Mouse (Mus musculus): ENCODE results near the gene Mroh2a. TPM values are rescaled to one million over a fixed set of nuclear protein-coding genes. Genes with fewer than 3 reads are reported as not detected.

Gene Mroh2a
- polyA plus RNA-seq, 1 experiment from 2014 or later, result 1.0 TPM

GRCm38 (mm10) chr1:88238771-88239170, 12.0 kb downstream of the Mroh2a start:
- H3K9ac ChIP-seq (ENCODE audit: low read length), result no peak overlapping the region
- no peak overlapping the region for H3K4me2 ChIP-seq (ENCODE audit: low read depth, low read length)
- no peak overlapping the region for H3K4me3 ChIP-seq (ENCODE audit: low read length)
- peaks cover 78% of the 10 kb centered on the region for H3K9me3 ChIP-seq (ENCODE audit: control insufficient read depth, low read length)
- no peak; the same call in 1 of the 2 replicates for ATAC-seq (ENCODE audit: low read depth)
- no peaks in the 10 kb centered on the region for H3K4me1 ChIP-seq (replicated peaks; ENCODE audit: control insufficient read depth, insufficient read depth, low read length)
- H3K27ac ChIP-seq (ENCODE audit: low read length), result no peak overlapping the region
- H3K27me3 ChIP-seq (ENCODE audit: control insufficient read depth, insufficient read depth, low read depth, low read length), result no peaks in the 10 kb centered on the region
- H3K36me3 ChIP-seq (ENCODE audit: control insufficient read depth, insufficient read depth, low read length), result no peaks in the 10 kb centered on the region
- WGBS, result 75% methylated on average over 6 of the region's 6 CpGs

- H3K9ac ChIP-seq (ENCODE audit: low read length), result no peak overlapping the region
- H3K36me3 ChIP-seq (ENCODE audit: control insufficient read depth, insufficient read depth, low read length), result no peaks in the 10 kb centered on the region
- 70% methylated on average over 5 of the region's 5 CpGs for WGBS
- no peak overlapping the region for H3K4me2 ChIP-seq (ENCODE audit: low read depth, low read length)
- H3K9me3 ChIP-seq (ENCODE audit: control insufficient read depth, low read length), result peaks cover 76% of the 10 kb centered on the region
- no peak for ATAC-seq (ENCODE audit: low read depth)
- no peak overlapping the region for H3K27ac ChIP-seq (ENCODE audit: low read length)
- no peak overlapping the region for H3K4me3 ChIP-seq (ENCODE audit: low read length)
- no peaks in the 10 kb centered on the region for H3K27me3 ChIP-seq (ENCODE audit: control insufficient read depth, insufficient read depth, low read depth, low read length)
- H3K4me1 ChIP-seq (replicated peaks; ENCODE audit: control insufficient read depth, insufficient read depth, low read length), result no peaks in the 10 kb centered on the region
Observed at GRCm38 (mm10) chr1:88240072-88240471, 13.3 kb downstream of the Mroh2a start.

DNA sequence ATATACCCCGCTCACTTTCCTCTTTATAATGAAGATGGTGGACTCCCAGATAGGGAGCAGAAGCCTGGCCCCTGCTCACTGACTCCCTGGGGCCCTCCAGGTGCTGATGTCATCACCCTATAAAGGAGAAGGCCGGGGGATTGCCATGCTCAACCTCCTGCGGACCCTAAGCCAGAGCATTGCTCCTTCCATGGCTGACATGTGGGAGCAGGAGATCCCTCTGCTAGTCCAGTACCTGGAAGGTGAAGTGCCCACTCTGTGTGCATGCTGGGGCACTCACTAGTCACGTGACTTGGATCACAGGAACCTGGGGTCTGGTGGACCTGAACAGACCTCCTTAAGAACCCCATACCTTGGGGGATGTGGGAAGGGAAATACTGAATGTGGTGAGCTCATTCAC, 13.8 kb downstream of the Mroh2a start:
- ATAC-seq (ENCODE audit: low read depth), result peak; percentile 3; the same call in 1 of the 2 replicates
- Histone ChIP-seq H3K9me3 (ENCODE audit: control insufficient read depth, low read length) (peaks cover 76% of the 10 kb centered on the region), H3K4me3 (ENCODE audit: low read length) (no peak overlapping the region), H3K27ac (ENCODE audit: low read length) (no peak overlapping the region), H3K27me3 (ENCODE audit: control insufficient read depth, insufficient read depth, low read depth, low read length) (no peaks in the 10 kb centered on the region), H3K4me1 (replicated peaks; ENCODE audit: control insufficient read depth, insufficient read depth, low read length) (no peaks in the 10 kb centered on the region), H3K36me3 (ENCODE audit: control insufficient read depth, insufficient read depth, low read length) (no peaks in the 10 kb centered on the region), H3K4me2 (ENCODE audit: low read depth, low read length) (no peak overlapping the region), H3K9ac (ENCODE audit: low read length) (no peak overlapping the region)
- 61% methylated on average over 4 of the region's 4 CpGs for WGBS

DNA sequence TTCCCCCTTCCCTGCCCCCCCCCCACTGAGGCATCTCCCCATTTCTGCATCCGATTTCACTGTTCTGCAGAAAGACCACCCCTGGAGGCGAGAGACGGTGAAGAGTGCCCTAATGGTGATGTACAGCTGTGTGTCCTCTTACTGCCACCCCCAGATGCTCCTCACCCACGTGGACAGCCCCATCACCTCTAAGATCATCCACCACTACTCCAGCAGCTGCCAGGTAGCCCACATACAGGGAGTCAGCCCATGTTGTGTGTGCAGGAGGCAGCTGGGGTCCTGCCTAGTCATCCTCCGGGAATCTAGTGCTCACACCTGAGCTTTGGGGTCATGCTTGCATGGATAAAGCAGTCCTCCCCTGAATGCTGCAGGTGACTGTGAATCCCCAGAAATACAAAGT, 17.1 kb downstream of the Mroh2a start:
- ATAC-seq (ENCODE audit: low read depth), result no peak
- peaks cover 76% of the 10 kb centered on the region for H3K9me3 ChIP-seq (ENCODE audit: control insufficient read depth, low read length)

GRCm38 (mm10) chr1:88245881-88246280, 19.1 kb downstream of the Mroh2a start:
- Histone ChIP-seq H3K4me1 (replicated peaks; ENCODE audit: control insufficient read depth, insufficient read depth, low read length) (no peaks in the 10 kb centered on the region), H3K27ac (ENCODE audit: low read length) (no peak overlapping the region), H3K36me3 (ENCODE audit: control insufficient read depth, insufficient read depth, low read length) (no peaks in the 10 kb centered on the region), H3K9me3 (ENCODE audit: control insufficient read depth, low read length) (peaks cover 75% of the 10 kb centered on the region), H3K4me3 (ENCODE audit: low read length) (no peak overlapping the region), H3K4me2 (ENCODE audit: low read depth, low read length) (no peak overlapping the region), H3K27me3 (ENCODE audit: control insufficient read depth, insufficient read depth, low read depth, low read length) (no peaks in the 10 kb centered on the region), H3K9ac (ENCODE audit: low read length) (no peak overlapping the region)
- WGBS, result 76% methylated on average over 6 of the region's 6 CpGs
- ATAC-seq (ENCODE audit: low read depth), result no peak

More for the DNA sequence above, 17.1 kb downstream of the Mroh2a start:
- WGBS, result 59% methylated on average over 5 of the region's 5 CpGs
- Histone ChIP-seq H3K4me1 (replicated peaks; ENCODE audit: control insufficient read depth, insufficient read depth, low read length) (no peaks in the 10 kb centered on the region), H3K4me3 (ENCODE audit: low read length) (no peak overlapping the region), H3K27me3 (ENCODE audit: control insufficient read depth, insufficient read depth, low read depth, low read length) (no peaks in the 10 kb centered on the region), H3K36me3 (ENCODE audit: control insufficient read depth, insufficient read depth, low read length) (no peaks in the 10 kb centered on the region), H3K27ac (ENCODE audit: low read length) (no peak overlapping the region), H3K9ac (ENCODE audit: low read length) (no peak overlapping the region), H3K4me2 (ENCODE audit: low read depth, low read length) (no peak overlapping the region)

- Histone ChIP-seq H3K4me2 (ENCODE audit: low read depth, low read length) (no peak overlapping the region), H3K27me3 (ENCODE audit: control insufficient read depth, insufficient read depth, low read depth, low read length) (no peaks in the 10 kb centered on the region), H3K9me3 (ENCODE audit: control insufficient read depth, low read length) (peaks cover 75% of the 10 kb centered on the region), H3K27ac (ENCODE audit: low read length) (no peak overlapping the region), H3K4me3 (ENCODE audit: low read length) (no peak overlapping the region), H3K36me3 (ENCODE audit: control insufficient read depth, insufficient read depth, low read length) (no peaks in the 10 kb centered on the region), H3K4me1 (replicated peaks; ENCODE audit: control insufficient read depth, insufficient read depth, low read length) (no peaks in the 10 kb centered on the region), H3K9ac (ENCODE audit: low read length) (no peak overlapping the region)
- 42% methylated on average over 6 of the region's 6 CpGs for WGBS
- no peak for ATAC-seq (ENCODE audit: low read depth)
Observed at GRCm38 (mm10) chr1:88246386-88246785, 19.6 kb downstream of the Mroh2a start.

DNA sequence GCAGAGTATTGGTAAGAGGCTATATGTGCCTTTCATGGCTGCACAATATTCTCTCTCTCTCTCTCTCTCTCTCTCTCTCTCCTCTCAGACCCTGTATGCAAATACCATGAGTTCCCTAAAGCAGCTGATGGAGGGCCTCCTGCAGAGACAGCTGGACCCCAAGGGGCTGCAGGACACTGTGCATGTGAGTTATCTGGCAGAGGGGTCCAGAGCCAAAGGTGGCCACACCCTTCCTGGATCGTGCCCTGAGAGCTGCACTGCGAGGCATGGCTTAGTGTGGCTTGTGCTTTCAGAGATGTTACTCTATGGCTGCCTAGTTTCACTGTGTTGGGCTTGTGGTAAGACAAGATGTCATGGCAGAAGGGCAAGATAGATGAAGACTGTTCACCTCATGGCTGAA, 20.9 kb downstream of the Mroh2a start:
- ATAC-seq (ENCODE audit: low read depth), result no peak
- Histone ChIP-seq H3K4me1 (replicated peaks; ENCODE audit: control insufficient read depth, insufficient read depth, low read length) (no peaks in the 10 kb centered on the region), H3K9me3 (ENCODE audit: control insufficient read depth, low read length) (peaks cover 77% of the 10 kb centered on the region), H3K4me3 (ENCODE audit: low read length) (no peak overlapping the region), H3K27ac (ENCODE audit: low read length) (no peak overlapping the region), H3K27me3 (ENCODE audit: control insufficient read depth, insufficient read depth, low read depth, low read length) (no peaks in the 10 kb centered on the region), H3K36me3 (ENCODE audit: control insufficient read depth, insufficient read depth, low read length) (no peaks in the 10 kb centered on the region), H3K9ac (ENCODE audit: low read length) (no peak overlapping the region), H3K4me2 (ENCODE audit: low read depth, low read length) (no peak overlapping the region)
- 49% methylated on average over 2 of the region's 2 CpGs for WGBS

GRCm38 (mm10) chr1:88248658-88249057, 21.9 kb downstream of the Mroh2a start:
- no peaks in the 10 kb centered on the region for H3K36me3 ChIP-seq (ENCODE audit: control insufficient read depth, insufficient read depth, low read length)
- no peaks in the 10 kb centered on the region for H3K4me1 ChIP-seq (replicated peaks; ENCODE audit: control insufficient read depth, insufficient read depth, low read length)
- H3K9ac ChIP-seq (ENCODE audit: low read length), result no peak overlapping the region
- WGBS, result 63% methylated on average over 4 of the region's 4 CpGs
- no peak overlapping the region for H3K4me3 ChIP-seq (ENCODE audit: low read length)
- no peak overlapping the region for H3K4me2 ChIP-seq (ENCODE audit: low read depth, low read length)
- ATAC-seq (ENCODE audit: low read depth), result no peak
- no peaks in the 10 kb centered on the region for H3K27me3 ChIP-seq (ENCODE audit: control insufficient read depth, insufficient read depth, low read depth, low read length)
- no peak overlapping the region for H3K27ac ChIP-seq (ENCODE audit: low read length)
- peaks cover 71% of the 10 kb centered on the region for H3K9me3 ChIP-seq (ENCODE audit: control insufficient read depth, low read length)

DNA sequence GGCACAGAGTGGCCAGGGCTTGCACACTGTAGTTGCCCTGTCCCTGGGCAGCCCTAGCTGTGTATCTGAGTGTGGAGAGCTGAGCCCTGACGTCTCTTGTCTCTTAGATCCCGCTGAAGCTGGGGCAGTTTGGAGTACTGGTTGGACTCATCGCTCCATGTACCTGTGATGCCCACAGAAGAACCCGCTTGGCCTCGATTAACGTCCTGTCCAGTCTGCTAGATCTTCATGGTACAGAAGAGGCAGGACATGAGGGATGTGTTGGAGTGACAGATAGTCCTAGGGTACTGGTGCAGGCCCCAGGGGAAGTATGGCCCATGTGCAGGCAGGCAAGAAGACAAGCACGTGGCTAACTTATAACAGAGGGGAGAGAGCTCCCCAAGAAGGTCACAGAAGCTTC, 22.8 kb downstream of the Mroh2a start:
- ATAC-seq (ENCODE audit: low read depth), result no peak
- Histone ChIP-seq H3K27me3 (ENCODE audit: control insufficient read depth, insufficient read depth, low read depth, low read length) (no peaks in the 10 kb centered on the region), H3K9me3 (ENCODE audit: control insufficient read depth, low read length) (peaks cover 68% of the 10 kb centered on the region), H3K9ac (ENCODE audit: low read length) (no peak overlapping the region), H3K27ac (ENCODE audit: low read length) (no peak overlapping the region), H3K4me1 (replicated peaks; ENCODE audit: control insufficient read depth, insufficient read depth, low read length) (no peaks in the 10 kb centered on the region), H3K4me3 (ENCODE audit: low read length) (no peak overlapping the region), H3K36me3 (ENCODE audit: control insufficient read depth, insufficient read depth, low read length) (no peaks in the 10 kb centered on the region), H3K4me2 (ENCODE audit: low read depth, low read length) (no peak overlapping the region)
- WGBS, result 71% methylated on average over 7 of the region's 7 CpGs

- H3K4me1 ChIP-seq (replicated peaks; ENCODE audit: control insufficient read depth, insufficient read depth, low read length), result no peaks in the 10 kb centered on the region
- 75% methylated on average over 5 of the region's 5 CpGs for WGBS
- no peak overlapping the region for H3K9ac ChIP-seq (ENCODE audit: low read length)
- peaks cover 68% of the 10 kb centered on the region for H3K9me3 ChIP-seq (ENCODE audit: control insufficient read depth, low read length)
- H3K27ac ChIP-seq (ENCODE audit: low read length), result no peak overlapping the region
- H3K4me3 ChIP-seq (ENCODE audit: low read length), result no peak overlapping the region
- H3K36me3 ChIP-seq (ENCODE audit: control insufficient read depth, insufficient read depth, low read length), result no peaks in the 10 kb centered on the region
- no peaks in the 10 kb centered on the region for H3K27me3 ChIP-seq (ENCODE audit: control insufficient read depth, insufficient read depth, low read depth, low read length)
- no peak overlapping the region for H3K4me2 ChIP-seq (ENCODE audit: low read depth, low read length)
- no peak for ATAC-seq (ENCODE audit: low read depth)
Observed at GRCm38 (mm10) chr1:88250023-88250422, 23.2 kb downstream of the Mroh2a start.
